Mouse (Mus musculus): Measurements from ENCODE around the gene Commd4.

DNA sequence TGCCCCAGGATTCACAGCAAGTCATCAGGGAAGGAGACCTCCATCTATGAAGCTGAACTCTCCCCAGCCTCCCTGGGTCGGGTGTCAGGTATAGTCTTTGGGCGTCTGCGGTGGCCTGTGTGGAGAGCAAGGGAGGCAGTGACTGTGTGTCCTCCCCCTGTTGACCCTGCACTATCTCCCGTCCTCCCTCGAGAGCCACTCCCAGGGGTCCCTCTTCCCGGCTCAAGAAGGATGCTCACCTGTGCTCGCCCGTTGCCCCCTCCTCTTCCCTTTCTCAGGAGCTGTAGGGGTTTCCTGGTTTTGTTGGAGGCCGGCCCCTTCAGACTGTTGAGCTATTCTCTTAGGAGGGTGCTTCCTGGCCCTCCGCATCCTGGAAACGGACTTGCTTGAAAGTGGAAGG, 14.9 kb downstream of the Commd4 start:
- TF ChIP-seq POLR2A (IDR thresholded peaks at IDR 0.05; ENCODE audit: borderline replicate concordance, control insufficient read depth, low read depth, low read length) (no peak), CTCF (IDR thresholded peaks at IDR 0.05; ENCODE audit: control insufficient read depth, insufficient read depth, low read length) (no peak)

All from bone marrow, adult 2 months (tissue).